ENCODE assay signal across 10 mouse cellular contexts in the genomic region with DNA sequence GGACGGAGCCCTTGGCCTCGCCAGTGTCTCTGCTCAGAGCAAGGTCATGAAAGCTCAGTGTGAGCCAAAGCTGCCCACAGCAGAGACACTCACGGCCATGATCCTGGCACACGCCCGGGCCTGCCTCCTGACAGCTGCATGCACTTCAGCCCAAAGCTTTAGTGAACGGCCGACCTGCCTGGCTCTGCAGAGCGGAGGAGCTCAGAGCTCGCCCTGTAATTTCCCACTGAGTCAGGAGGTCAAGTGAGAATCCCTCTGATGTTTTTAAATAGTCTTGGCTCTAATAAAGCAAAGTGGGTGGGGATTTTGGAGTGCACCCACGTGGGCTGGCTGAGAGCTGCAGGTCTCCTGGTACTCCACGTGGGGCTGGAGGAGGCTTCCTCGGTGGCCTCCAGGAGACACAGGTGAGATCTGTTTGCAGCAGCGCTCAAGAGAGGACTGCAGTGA. TPM values are rescaled to one million over a fixed set of nuclear protein-coding genes. Genes with fewer than 3 reads are reported as not detected.
DNase-seq lines count a peak whose midpoint lies in the region; ATAC-seq and TF ChIP-seq lines count a peak whose summit lies in the region.
"Had no signal": no experiment of that assay in that cellular context is flagged by ENCODE, and none has a peak within 500 bp of the region (broad histone marks: within the 10 kb centered on the region; RNA-seq: fewer than 3 reads in every experiment).

No protein-coding gene starts in this region.

- peaks cover 3% of the 10 kb centered on the region; the same call in 1 of the 2 replicates for H3K4me1 ChIP-seq in heart, adult 2 months (ENCODE audit: control insufficient read depth, insufficient read depth, low read length)

- H3K27me3 ChIP-seq in heart, adult 2 months (ENCODE audit: control insufficient read depth, insufficient read depth, low read length): no peaks in the 10 kb centered on the region

- H3K4me3 ChIP-seq in heart, adult 2 months: peak overlapping the region; percentile 10; the same call in 1 of the 2 replicates

- peak; percentile 29; the same call in 1 of the 2 replicates for TF ChIP-seq EP300 in heart, adult 2 months (IDR thresholded peaks at IDR 0.05; ENCODE audit: insufficient read depth, low read depth, low read length)

- ATAC-seq in frontal cortex, adult (ENCODE audit: low TSS enrichment): no peak
- ATAC-seq in megakaryocyte progenitor cell, adult 5-6 weeks (replicated peaks; ENCODE audit: poor library complexity): no peak

- peak overlapping the region; percentile 69 for H3K27ac ChIP-seq in heart, adult 2 months

- H3K9ac ChIP-seq in heart, adult 2 months (ENCODE audit: low read depth, low read length): 0 out of 2 replicates have a peak overlapping the region, but pooled peaks have one; percentile 2

- no peaks in the 10 kb centered on the region for H3K36me3 ChIP-seq in heart, adult 2 months (ENCODE audit: control insufficient read depth, insufficient read depth, low read length)

- intact Hi-C loops in heart, adult 2 months (cut with DNase I): no loop called here

- no peak for TF ChIP-seq POLR2A in heart, adult 2 months (IDR thresholded peaks at IDR 0.05; ENCODE audit: insufficient read depth, low read depth, low read length)

- WGBS in heart, adult 2 months: 28% methylated on average over 13 of the region's 13 CpGs

- TF ChIP-seq CTCF in heart, adult 2 months (IDR thresholded peaks at IDR 0.05): peak; percentile 30

- no peaks in the 10 kb centered on the region for H3K79me2 ChIP-seq in heart, adult 2 months (replicated peaks; ENCODE audit: control insufficient read depth, insufficient read depth, low read length)

- peak; percentile 14 for DNase-seq in left cerebral cortex, adult 11 months (ENCODE audit: low spot score)
- DNase-seq in left cerebral cortex, adult 18-20 months (ENCODE audit: low spot score in 2 of 2): no peak
- peak; percentile 40 for DNase-seq in embryo, embryonic 10.5 days (ENCODE audit: low spot score)
- DNase-seq in heart, adult 2 months: peak; percentile 64 to 83
- DNase-seq in kidney, postnatal 4 days: peak; percentile 19 to 33
- DNase-seq in ovary, postnatal 10 days (ENCODE audit: low spot score): peak; percentile 7

RNA-seq across cellular contexts. Expression of gene Lrrc30, which starts 3.3 kb away (rescaled TPM):
- total RNA-seq in left cerebral cortex, adult 18-20 months (2021): not detected
- total RNA-seq in heart, adult 2 months (2021): under 1 TPM; 0.37 to 0.41 TPM
- polyA plus RNA-seq in heart, adult 2 months (2012; rRNA removed): 0.25 and 0.73 TPM in 2 replicates
- total RNA-seq in megakaryocyte progenitor cell, adult 5-6 weeks (2015): not detected in 2 replicates
- not detected in 2 replicates for total RNA-seq in megakaryocyte progenitor cell, adult 5-6 weeks (2017)
- polyA plus RNA-seq: large intestine, adult 2 months; small intestine, adult 2 months had no signal

Comparison
In these comparisons a context has a peak if more than half of its experiments do, and no peak if none do; other contexts are left out.
1. DNase-seq: peak in left cerebral cortex, adult 11 months (single experiment), embryo, embryonic 10.5 days (single experiment), heart, adult 2 months (2 of 2), kidney, postnatal 4 days (2 of 2) and ovary, postnatal 10 days (single experiment); none in left cerebral cortex, adult 18-20 months (0 of 2).